Mouse (Mus musculus) heart, adult 2 months (tissue): Measurements from ENCODE around the gene Pnisr.

ENCODE experiments used
- CTCF ChIP-seq: fragments of 200-600 bp; IDR thresholded peaks from 2 replicates; pipeline ENCODE4 v1.8.1; 2022; ENCODE audit warnings: antibody characterized with exemption, mild to moderate bottlenecking, moderate library complexity
- POLR2A ChIP-seq: fragments of 200-500 bp; IDR thresholded peaks from 2 replicates; pipeline ENCODE4 v1.6.1; 2011; ENCODE audit warnings: mild to moderate bottlenecking, low read depth, low read length, control low read depth; ENCODE audit not compliant: insufficient read depth

- TF ChIP-seq POLR2A (no peak), CTCF (no peak)
These were observed 17.8 kb downstream of the Pnisr start for GRCm38 (mm10) chr4:21865226-21865625.
